9 mouse cellular contexts compared by ENCODE assay signal in genomic region chrX:153389291-153389690, GRCm38 (mm10).
DNase-seq lines count a peak whose midpoint lies in the region; ATAC-seq and TF ChIP-seq lines count a peak whose summit lies in the region.
"Had no signal": no experiment of that assay in that cellular context is flagged by ENCODE, and none has a peak within 500 bp of the region (broad histone marks: within the 10 kb centered on the region; RNA-seq: fewer than 3 reads in every experiment).

No protein-coding gene starts in this region.

- no peak overlapping the region for H3K27ac ChIP-seq in gastrocnemius, adult 2 months
- no peak overlapping the region for H3K27ac ChIP-seq in liver, embryonic 14.5 days
- no peak overlapping the region for H3K27ac ChIP-seq in liver, embryonic 11.5 days (ENCODE audit: low read depth, low read length)
- H3K27ac ChIP-seq in neural tube, embryonic 15.5 days (replicated peaks), result no peak overlapping the region
- H3K27ac ChIP-seq: neural tube, embryonic 12.5 days had no signal

- no peak for TF ChIP-seq EP300 in liver, embryonic 14.5 days (IDR thresholded peaks at IDR 0.05; ENCODE audit: low read depth)

- no peak overlapping the region for H3K4me2 ChIP-seq in liver, embryonic 14.5 days (ENCODE audit: low read depth)
- no peak overlapping the region for H3K4me2 ChIP-seq in liver, embryonic 11.5 days
- no peak overlapping the region for H3K4me2 ChIP-seq in neural tube, embryonic 15.5 days
- H3K4me2 ChIP-seq: neural tube, embryonic 12.5 days had no signal

- intact Hi-C loops in gastrocnemius, adult 2 months (cut with DNase I), result loop anchor here (5.0 kb wide), 1 partner anchor 118 kb away; no protein-coding TSS in a partner anchor

- WGBS in liver, embryonic 14.5 days (ENCODE audit: insufficient replicate concordance), result 15% methylated on average over 2 of the region's 2 CpGs
- WGBS in liver, embryonic 11.5 days, result 45% methylated on average over 2 of the region's 2 CpGs
- 48% methylated on average over 2 of the region's 2 CpGs for WGBS in neural tube, embryonic 15.5 days

- H3K4me1 ChIP-seq in liver, embryonic 14.5 days (replicated peaks; ENCODE audit: control insufficient read depth in 2 of 2, insufficient read depth in 2 of 2, low read length in 1 of 2), result no peaks in the 10 kb centered on the region
- no peaks in the 10 kb centered on the region for H3K4me1 ChIP-seq in liver, embryonic 11.5 days (replicated peaks; ENCODE audit: control insufficient read depth, insufficient read depth, low read length)
- H3K4me1 ChIP-seq in E14TG2a.4 (replicated peaks; ENCODE audit: low read depth, low read length), result no peaks in the 10 kb centered on the region
- H3K4me1 ChIP-seq in neural tube, embryonic 15.5 days, result no peaks in the 10 kb centered on the region
- H3K4me1 ChIP-seq: neural tube, embryonic 12.5 days had no signal

- TF ChIP-seq CTCF in gastrocnemius, adult 2 months (IDR thresholded peaks at IDR 0.05), result peak; percentile 65
- peak; percentile 22; the same call in 1 of the 2 replicates for TF ChIP-seq CTCF in liver, embryonic 14.5 days (IDR thresholded peaks at IDR 0.05; ENCODE audit: low read depth)
- peak; percentile 42 for TF ChIP-seq CTCF in E14TG2a.4 (conservative IDR thresholded peaks at IDR 0.05; ENCODE audit: low read length)

- no peak for DNase-seq in gastrocnemius, adult 2 months
- no peak for DNase-seq in gastrocnemius, postnatal 10 days
- DNase-seq in liver, embryonic 14.5 days (ENCODE audit: low read depth in 3 of 3, low spot score in 3 of 3), result no peak
- no peak for DNase-seq in liver, embryonic 11.5 days (ENCODE audit: low spot score)
- peak; percentile 31 for DNase-seq in brain, adult 2 months (ENCODE audit: low read depth, low spot score)
- no peak for DNase-seq in ovary, postnatal 10 days (ENCODE audit: low spot score)

- no peak for ATAC-seq in liver, embryonic 14.5 days (ENCODE audit: insufficient read depth)
- no peak for ATAC-seq in liver, embryonic 11.5 days (replicated peaks; ENCODE audit: low FRiP score)
- ATAC-seq in neural tube, embryonic 15.5 days (ENCODE audit: low FRiP score), result no peak

- H3K9me3 ChIP-seq in liver, embryonic 14.5 days (ENCODE audit: control insufficient read depth, low read length), result no peaks in the 10 kb centered on the region
- no peaks in the 10 kb centered on the region for H3K9me3 ChIP-seq in liver, embryonic 11.5 days (ENCODE audit: control insufficient read depth, low read length)
- H3K9me3 ChIP-seq in E14TG2a.4 (ENCODE audit: low read length), result no peaks in the 10 kb centered on the region
- H3K9me3 ChIP-seq in neural tube, embryonic 15.5 days (replicated peaks), result no peaks in the 10 kb centered on the region
- H3K9me3 ChIP-seq: neural tube, embryonic 12.5 days had no signal

- H3K9ac ChIP-seq in liver, embryonic 14.5 days (replicated peaks), result no peak overlapping the region
- no peak overlapping the region for H3K9ac ChIP-seq in liver, embryonic 11.5 days (ENCODE audit: low read depth, low read length)
- no peak overlapping the region for H3K9ac ChIP-seq in neural tube, embryonic 15.5 days (replicated peaks)
- H3K9ac ChIP-seq: neural tube, embryonic 12.5 days had no signal

- no peaks in the 10 kb centered on the region for H3K36me3 ChIP-seq in liver, embryonic 14.5 days (replicated peaks; ENCODE audit: control insufficient read depth, insufficient read depth, low read depth)
- no peaks in the 10 kb centered on the region for H3K36me3 ChIP-seq in liver, embryonic 11.5 days (ENCODE audit: control insufficient read depth, insufficient read depth, low read length)
- H3K36me3 ChIP-seq in E14TG2a.4 (ENCODE audit: insufficient read depth, low read length), result peaks cover 14% of the 10 kb centered on the region
- no peaks in the 10 kb centered on the region for H3K36me3 ChIP-seq in neural tube, embryonic 15.5 days
- H3K36me3 ChIP-seq: neural tube, embryonic 12.5 days had no signal

- H3K4me3 ChIP-seq in gastrocnemius, adult 2 months, result no peak overlapping the region
- no peak overlapping the region for H3K4me3 ChIP-seq in liver, embryonic 14.5 days (ENCODE audit: insufficient read depth in 1 of 2, low read depth in 2 of 2, low read length in 2 of 2)
- H3K4me3 ChIP-seq in liver, embryonic 11.5 days (ENCODE audit: low read depth, low read length), result no peak overlapping the region
- H3K4me3 ChIP-seq in E14TG2a.4 (replicated peaks; ENCODE audit: low read length), result no peak overlapping the region
- no peak overlapping the region for H3K4me3 ChIP-seq in neural tube, embryonic 15.5 days (replicated peaks)
- H3K4me3 ChIP-seq: neural tube, embryonic 12.5 days had no signal

- H3K27me3 ChIP-seq in liver, embryonic 14.5 days (ENCODE audit: control insufficient read depth, insufficient read depth, low read length), result no peaks in the 10 kb centered on the region; the same call in 1 of the 2 replicates
- no peaks in the 10 kb centered on the region for H3K27me3 ChIP-seq in liver, embryonic 11.5 days (replicated peaks; ENCODE audit: control insufficient read depth, insufficient read depth, low read length)
- no peaks in the 10 kb centered on the region for H3K27me3 ChIP-seq in E14TG2a.4 (ENCODE audit: insufficient read depth, low read length)
- H3K27me3 ChIP-seq in neural tube, embryonic 15.5 days (replicated peaks), result no peaks in the 10 kb centered on the region
- H3K27me3 ChIP-seq: neural tube, embryonic 12.5 days had no signal
